Mouse (Mus musculus): ENCODE measurements around the gene Zc3h4.
"Not testable (repeated sequence)": the region's sequence is repeated elsewhere in the genome, so short reads cannot be mapped to it uniquely, and the experiment has no call there.

The Zc3h4 gene

DNA sequence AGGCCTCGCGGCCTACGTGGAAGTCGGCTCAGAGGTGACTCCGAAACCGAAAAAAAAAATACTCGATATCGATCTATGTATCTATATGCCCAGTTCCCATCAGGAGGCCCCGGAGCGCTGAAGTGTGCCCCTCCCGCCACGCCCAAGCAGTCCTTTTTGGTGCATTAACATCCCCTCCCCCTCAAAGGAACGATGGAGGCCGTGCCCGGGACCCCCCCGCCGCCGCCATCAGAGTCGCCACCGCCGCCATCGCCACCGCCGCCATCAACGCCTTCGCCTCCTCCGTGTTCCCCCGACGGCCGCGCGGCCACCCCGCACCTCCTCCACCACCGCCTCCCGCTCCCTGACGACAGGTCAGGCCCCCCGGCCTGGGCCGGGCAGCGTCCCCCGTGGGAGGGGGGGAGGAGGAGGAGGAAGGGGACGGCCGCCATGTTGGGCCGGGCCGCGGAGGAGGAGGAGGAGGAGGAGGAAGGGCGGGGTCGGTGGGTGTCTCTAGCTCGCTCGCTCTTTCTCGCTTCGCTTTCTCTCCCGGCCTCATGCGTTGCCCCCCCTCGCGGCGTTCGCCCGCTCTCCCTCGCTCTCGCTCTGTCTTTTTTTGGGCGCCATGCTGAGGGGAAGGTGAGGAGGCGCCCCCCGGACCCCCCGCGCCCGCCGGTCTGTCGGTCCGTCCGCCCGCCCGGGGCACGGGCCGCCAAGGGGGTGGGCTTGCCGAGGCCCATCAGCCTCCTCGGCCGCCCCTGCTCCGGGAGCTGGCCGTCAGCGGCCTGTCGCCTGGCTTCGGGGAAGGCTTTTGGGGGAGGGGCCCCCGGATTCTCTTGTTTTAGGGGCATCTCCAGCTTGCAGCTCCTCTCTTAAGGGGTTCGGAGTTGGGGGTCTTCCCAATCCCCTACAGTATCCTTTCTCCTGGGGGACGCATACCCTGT is at the start of gene Zc3h4:
Zc3h4 (plus strand) TSS at position 222 of the 923 bp plus-strand sequence.
- DNase-seq, result peak; percentile 89 to 93

DNA sequence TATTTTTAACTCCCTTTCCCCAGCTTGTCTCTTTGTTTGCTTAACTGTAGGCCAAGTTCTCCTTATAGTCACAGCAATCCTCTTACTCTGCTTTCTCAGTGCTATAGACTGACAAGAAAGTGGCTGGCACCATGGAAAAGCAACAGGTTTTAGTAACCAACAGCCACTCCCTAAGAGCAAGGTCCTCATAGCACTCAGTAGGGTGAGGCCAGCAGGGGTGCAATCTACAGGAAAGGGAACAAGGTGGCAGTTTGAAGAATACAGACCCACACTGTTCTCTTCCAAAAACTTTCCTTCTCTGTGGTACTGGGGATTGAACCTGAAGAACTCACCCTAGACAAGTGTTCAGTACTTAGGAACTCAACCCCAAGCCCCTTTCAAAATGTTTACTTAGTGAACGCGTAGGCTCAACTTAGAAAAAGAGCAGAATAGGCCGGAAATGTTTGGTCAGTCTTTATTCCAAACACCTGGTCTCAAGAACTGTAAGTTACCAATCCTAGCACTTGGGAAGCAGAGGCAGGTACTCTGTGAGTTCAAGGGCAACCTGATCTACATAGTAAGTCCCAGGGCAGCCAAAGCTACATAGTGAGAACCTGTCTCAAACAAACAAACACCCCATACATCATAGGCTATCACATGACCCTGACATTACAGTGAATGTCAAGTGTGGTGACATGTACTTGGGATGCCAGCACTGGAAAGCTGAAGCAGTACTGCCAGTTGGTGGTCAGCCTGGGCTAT is 44.7 kb upstream of the Zc3h4 start:
- no peak for DNase-seq

DNA sequence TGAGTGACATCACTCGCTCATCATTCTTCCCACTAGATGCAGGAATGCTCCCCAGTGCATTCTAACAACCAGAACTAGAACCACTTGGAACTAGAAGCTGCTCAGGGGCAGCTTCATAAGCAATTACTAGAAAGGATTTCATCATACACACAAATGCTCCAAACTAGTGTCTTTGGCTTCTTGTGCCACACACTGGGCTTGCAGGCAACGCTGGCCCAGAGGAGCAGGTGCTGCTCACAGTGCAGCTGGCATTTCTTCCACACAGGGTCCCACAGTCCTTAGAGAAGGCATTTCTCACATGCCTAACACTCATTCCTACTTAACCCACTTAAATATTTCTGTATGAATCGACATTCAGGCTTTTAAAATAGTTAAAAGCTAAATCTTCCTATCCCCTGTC is 43.1 kb upstream of the Zc3h4 start:
- DNase-seq, result no peak

DNA sequence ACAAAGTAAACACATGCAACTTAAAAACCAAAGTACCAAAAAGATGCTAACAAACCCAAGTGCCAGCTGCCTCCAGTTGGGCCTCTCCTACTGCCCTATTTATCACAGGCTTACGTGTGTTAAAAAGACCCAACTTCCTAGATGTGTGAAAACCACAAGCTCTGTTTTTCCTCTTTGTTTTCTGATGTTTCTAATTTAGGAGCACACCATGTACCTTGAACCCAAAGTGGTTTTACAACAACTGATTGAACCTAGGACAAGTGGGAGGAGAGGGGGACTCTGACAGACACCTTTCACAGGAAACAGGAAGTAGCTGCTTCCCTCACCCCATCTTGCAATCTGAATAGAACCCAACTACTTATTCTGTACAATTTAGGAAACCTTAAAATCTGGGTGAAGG is 36.4 kb upstream of the Zc3h4 start:
- DNase-seq, result no peak

DNA sequence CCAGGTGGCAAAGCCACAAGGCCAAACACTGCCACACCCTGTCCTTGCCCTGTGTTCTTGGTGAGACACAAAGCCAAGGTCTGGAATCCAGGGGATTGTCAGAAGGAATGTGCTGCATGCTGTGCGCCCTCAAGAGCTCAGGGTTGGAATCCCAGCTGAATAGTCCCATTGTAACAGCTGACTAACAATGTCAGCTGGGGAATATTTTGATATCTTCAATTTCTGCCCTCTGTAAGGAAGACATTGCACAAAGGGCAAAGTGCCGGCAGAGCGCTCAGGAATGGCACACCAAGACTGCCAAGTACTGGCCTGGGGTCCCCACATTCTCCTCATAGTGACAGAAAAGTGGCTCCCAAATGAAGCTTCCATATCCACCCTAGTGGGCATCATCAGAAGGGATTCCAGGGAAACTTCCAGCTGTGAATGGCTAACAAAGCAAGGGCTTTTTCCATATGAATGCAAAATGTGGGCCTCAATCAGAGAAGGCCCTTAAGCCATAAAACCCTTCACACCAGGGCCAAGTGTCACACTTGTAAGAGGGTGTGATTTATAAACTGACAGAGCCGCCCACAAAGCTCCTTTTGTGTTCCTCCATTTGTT is 35.7 kb upstream of the Zc3h4 start:
- DNase-seq, result no peak

DNA sequence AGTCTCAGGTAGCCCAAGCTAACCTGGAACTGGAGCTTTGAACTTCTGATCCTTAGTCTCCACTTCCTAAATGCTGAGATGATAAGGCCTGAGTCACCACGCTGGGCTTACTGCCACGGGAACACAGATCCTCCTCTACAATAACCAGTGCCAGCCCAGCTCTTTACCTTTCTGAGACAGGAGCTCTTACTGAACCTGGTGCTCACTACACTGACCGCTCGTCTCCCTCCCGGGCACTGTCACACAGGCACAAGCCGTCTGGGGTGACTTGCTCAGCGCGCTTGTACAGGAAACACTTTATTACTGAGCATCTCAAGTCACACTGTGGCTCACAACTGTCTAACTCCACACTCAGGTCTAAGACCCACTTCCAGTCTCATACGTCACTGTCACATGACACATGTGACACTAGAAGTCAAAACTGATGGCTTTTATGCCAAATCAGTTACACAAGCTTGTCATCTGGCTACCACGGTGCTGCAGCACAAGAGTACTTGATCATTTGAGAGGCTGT is 34.5 kb upstream of the Zc3h4 start:
- DNase-seq, result no peak

DNA sequence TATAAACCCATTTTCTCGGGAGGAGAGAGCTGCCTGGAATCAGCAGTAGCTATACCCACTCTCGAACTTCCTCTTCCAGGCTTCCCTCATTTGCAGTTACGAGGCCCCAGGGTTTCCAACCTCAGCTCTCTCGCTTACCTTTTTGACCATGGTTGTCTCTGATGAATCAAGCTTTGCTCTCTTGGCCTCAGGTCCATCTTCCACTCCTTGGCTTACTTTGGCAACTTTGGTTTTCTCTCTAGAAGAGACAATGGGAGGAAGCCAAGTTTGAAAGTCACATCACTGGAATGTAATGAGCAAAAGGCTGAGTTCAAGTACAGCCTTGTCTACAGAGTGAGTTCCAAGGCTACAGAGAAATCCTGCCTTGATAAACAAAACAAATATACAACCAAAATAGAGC is 34.0 kb upstream of the Zc3h4 start:
- no peak for DNase-seq

DNA sequence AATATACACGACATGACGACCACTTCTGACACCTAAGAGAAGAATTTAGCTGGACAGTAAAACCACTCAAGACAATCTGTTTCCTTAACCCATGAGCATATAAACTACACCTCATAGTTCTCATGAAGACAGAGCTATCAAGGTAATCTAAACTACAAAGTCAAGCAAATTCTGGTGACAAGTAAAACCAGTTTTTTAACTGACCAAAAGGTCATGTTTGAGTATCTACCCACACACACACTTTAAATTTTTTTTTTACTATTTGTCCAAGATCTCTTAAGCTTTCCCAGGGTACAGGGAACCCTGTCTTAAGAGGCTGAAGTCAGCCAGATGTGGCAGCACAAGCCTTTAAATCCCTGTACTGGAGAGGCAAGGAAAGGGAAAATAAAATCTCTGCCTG is 31.9 kb upstream of the Zc3h4 start:
- no peak for DNase-seq

DNA sequence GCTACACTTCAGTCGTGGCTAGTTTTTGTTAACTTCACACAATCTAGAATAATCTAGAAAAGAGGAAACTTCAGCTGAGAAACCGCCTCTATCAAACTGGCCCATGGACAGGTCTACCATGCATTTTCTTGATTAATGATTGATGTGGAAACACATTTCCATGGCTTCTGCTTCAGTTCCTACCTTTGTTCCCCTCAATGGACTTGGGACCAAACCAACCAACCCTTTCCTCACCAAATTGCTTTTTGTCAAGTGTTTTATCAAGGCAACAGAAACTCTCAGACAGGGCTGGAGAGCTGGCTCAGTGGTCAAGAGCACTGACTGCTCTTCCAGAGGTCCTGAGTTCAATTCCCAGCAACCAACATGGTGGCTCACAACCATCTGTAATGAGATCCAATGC is 30.1 kb upstream of the Zc3h4 start:
- no peak for DNase-seq

DNA sequence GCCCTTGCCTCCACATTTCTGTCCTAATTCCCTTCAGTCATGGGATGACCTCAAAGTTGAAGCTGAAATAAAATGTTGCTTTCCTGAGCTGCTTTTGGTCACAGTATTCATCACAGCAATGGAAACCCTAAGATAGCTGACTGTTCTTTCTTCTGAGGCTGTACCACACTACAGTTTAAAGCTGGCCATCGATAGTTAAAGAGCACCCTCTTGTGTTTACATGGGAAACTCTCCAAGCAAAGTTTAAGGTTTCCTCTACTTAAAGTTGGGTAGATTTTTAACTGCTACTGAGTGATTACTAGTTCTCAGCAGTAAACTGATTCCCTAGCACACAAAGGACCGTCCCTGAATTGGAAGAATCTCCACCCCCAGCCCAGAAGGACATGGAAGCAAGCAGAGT is 27.0 kb upstream of the Zc3h4 start:
- DNase-seq, result no peak

DNA sequence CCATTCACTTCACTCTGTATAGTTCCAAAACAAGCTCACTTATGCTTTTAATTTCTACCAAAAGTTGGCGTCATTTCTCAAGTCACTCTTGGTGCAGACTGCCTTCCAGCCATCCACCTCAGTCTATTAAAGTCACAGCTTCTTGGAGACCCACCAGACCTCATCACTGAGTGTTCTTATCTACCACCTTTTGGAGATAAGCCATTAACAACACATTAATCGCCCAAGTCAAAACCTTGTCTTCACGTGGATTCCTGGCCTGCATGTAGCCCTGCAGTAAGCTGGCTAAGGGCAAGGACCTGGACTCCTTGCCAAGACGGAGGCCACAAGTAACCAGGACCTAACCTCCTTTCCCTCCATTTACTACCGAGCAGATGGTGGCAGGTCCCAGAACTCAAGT is 25.7 kb upstream of the Zc3h4 start:
- DNase-seq, result no peak

DNA sequence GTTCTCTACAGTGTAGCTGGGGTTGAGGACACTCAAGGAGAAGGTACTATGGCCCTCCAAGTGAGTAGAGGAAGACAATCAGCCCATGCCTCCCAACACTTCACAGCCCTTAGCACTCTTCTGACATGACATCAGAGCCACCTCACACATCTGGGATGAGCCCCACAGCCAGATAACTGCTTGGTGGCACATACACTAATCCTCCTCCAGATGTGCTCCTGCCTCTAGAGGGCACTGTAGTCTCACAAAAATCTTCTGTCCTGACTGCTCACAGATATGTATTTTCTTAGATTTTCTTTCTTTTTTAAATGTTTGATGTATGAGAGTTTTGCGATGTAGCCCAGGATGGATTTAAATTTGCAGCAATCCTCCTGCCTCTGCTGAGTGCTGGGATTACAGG is 24.2 kb upstream of the Zc3h4 start:
- peak; percentile 42 to 64 for DNase-seq

DNA sequence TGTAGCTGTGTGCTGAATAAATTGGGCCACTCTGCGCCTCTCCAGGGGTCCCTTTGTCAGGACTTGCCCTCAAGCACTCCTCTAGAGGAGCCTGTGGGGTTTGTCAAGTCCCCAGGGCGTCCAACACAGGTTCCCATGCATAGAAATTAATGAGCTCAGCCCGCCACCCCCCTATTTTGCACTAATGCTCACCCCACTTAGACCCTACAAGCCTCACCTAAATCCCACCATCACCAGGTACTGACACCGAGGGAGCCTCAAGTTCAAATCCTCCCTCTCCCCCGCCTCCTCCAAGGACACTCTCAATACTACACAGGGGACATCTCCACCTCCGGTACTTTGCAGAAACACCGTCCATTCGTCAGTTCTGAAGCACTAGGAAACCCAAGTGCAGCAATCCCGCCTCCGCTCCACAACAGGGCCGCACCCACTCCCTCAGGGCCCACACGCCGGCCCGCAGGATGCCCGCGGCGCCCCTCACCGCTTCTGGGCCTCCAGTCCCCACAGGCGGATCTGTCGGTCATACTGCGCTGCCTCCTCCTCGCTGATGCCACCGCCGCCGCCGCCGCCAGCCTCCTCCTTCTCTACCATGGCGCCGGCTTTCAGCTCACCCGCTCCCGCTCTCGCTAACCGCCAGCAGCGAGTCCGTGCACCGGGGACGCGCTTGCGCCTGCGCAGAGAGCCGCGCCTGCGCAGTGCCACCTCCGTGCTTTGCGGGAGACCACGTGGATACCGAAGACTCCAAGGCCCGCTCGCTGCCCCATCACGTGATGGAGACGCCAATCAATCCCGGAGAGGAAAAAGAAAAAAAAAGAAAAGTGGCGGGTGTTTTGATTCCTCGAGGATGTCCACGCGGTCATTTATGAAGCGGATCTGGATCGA is 13.3 kb upstream of the Zc3h4 start, which contains the start of gene Sae1:
Sae1 (minus strand) TSS at position 647 of the 882 bp plus-strand sequence.
- peak; percentile 97 to 98 for DNase-seq

DNA sequence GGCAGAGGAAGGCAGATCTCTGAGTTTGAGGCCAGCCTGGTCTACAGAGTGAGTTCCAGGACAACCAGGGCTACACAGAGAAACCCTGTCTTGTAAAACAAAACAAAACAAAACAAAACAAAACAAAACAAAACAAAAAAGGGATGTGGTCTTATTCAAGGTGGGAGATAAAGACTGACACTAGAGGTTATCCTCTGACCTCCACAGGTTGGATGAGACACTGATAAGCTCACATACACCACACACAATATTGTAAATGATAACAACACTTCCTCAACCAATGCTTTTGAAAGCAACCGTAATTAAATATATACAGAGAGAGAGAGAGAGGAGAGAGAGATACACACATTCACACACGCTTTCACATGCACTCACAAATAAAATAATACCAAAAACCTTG is 10.8 kb upstream of the Zc3h4 start:
- DNase-seq, result not testable (repeated sequence)

DNA sequence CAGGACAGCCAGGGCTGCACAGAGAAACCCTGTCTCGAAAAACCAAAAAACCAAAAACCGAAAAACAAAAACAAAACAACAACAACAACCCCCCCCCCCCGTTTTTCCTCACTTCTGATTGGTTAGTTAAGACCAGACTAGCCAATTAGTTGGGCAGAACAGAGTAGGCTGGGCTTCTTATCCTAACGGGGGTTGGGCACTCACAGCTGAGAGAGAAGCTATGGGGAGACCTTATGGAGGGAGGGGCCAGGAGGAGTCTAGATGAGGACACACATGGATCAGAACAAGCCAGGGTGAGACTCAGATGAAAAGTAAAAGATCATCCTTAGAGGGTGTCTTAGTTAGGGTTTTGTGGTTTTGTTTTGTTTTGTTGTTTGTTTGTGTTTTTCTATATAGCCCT is 7.8 kb upstream of the Zc3h4 start:
- DNase-seq, result no peak

DNA sequence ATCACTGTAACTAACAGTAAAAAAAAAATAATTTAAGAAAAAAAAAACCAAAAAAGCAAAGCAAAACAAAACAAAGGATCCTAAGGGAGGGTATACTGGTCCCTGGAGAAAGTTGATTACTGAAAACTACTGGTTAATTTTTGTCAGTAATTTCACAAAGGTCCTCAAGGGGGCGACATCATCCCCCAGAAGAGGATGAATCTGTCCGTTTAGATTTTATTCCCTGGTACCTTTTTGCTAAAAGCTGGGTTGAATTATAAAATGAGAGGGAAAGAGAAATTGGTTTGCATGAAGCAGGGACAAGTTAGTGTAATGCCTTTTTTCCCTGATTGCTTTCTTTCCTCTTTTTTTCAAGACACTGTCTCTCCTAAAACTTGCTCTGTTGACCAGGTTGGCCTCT is 4.8 kb upstream of the Zc3h4 start:
- peak; percentile 74 to 77 for DNase-seq

DNA sequence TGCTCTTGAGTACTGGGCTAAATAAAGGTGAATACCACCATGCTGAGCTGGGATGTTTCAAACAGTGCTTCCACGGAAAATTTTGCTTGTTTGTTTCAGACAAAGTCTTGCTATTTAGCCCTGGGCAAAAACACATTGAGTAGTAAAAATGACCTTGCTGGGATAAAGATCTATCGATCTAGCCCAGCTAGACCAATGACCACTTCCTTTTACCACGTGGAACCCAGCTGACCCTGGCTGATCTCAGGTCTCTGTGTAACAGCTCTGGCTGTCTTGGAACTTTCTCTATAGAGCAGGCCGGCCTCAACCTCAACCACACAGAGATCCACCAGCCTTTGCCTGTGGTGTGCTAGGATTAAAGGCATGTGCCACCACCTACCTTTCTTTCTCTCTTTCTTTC is 3.2 kb upstream of the Zc3h4 start:
- DNase-seq, result no peak

DNA sequence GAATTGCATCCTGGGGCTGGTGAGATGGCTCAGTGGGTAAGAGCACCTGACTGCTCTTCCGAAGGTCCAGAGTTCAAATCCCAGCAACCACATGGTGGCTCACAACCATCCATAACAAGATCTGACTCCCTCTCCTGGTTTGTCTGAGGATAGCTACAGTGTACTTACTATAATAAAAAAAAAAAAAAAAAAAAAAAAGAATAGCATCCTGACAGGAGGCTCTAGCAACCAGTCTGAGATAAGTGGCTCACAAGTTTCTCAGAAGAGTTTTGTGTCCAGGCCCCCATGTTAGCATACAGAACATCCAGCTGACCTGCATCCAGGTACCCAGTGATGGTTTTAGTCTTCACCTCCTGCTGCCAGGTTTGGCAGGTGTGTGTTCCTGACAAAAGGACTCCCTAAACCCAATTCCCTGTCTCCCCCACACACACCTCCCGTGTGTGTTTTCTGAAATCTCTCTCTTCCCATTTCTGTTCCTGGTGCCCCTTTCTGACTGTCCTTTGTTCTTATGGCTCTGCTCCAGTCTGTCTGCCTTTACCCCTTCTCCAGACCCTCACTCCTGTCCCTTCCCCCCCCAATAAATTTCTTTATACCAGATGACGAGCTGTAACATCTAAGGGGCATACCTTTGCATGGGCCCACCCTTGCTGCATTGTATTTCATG is 2.2 kb upstream of the Zc3h4 start:
- peak in 1 of 2 experiments; percentile 20 for DNase-seq

DNA sequence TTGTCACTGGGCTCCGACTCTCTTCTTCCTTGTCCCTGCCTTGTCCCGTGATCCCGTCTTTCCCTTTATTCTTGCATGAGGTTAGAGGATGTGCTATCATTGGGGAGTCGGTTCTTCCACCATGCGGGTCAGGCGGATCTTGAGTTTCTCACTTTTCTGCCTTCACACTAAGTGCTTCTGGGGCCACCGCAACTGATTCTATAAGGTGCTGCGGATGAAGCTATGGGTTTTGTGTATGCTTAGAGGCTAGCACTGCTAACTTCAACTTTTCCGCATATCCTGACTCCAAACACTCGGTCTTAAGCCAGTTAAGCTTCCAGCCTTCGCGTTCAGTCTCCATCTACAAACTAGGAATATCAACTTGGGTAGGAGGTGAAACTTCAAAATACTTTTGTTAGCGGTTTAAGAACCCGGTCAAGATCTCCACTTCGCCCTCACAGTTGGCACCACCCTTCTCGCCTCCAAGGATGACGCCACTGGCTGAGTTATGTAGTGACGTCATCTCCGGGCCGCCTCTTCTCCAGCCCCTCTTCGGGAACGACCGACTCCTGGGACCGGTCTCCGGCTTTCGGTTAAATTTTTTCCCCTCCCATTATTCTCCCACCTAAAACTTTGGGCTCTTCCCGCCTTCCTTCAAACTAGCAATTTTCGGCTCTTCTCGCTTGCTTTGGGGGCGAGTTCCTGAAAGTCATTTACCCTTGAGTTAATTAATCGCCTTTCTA is 1.5 kb upstream of the Zc3h4 start:
- DNase-seq, result peak; percentile 91 to 95

DNA sequence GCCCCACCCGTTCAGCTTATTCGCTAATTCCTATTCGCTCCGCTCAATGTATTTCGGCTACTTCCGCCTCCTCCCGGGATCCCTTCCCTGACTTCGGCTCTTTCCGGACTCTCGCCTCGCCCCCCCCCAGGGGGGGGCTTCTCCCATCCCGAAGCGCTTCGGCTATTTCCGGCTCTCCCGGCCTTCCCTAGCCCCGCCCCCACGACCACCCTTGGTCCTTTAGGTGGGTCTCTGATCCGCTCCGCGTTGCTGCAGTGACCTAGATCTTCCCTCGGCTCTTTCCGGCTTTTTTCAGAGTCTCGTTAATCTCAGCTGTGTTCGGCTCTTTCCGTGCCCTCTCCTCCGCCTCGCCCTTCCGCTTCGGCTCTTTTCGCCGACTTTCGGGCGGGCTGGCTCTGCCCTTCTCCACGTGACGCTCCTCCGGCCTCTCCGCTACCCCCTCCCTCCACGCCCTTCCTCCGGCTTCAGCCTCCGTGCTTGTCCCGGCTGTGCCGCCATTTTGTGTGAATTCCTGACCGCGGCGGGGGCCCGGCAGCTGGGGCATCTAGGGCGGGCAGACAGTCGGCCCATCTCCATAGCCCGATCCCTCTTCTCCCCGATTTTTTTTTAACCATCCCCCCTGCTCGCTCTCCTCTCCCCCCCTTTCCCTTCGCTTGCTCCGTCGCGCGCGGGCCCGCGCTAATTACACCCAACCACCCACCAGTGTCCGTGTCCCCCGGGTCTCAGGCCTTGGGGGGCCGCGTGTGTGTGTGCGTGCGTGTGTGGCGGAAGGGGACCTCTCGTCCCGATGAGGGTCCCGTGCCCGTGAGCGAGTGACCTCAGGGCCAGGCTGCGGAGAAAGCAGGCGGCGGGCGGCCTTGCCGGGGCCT is 656 bp upstream of the Zc3h4 start:
- peak; percentile 100 for DNase-seq
